Mouse (Mus musculus): ENCODE measurements around the gene Mkrn2.
"Not testable (repeated sequence)": the region's sequence is repeated elsewhere in the genome, so short reads cannot be mapped to it uniquely, and the experiment has no call there.

Gene Mkrn2

DNA sequence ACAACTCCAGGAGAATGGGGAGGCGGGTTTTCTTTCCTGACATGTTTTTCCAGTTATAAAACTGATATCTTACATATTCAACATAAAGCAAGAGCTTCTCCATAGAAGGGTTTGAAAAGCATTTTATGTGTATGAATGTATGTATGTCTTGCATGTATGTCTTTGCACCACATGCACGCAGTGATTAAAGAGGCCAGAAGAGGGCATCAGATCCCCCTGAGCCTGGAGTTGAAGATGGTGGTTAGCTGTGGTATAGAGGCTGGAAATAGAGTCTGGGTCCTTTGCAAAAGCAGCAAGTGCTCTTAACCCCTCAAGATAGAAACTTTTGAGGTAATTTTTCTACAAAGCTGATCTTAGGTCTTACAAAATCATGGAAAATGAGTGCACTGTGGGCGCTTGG, 7.4 kb downstream of the Mkrn2 start:
- DNase-seq (ENCODE audit: low spot score) = no peak

DNA sequence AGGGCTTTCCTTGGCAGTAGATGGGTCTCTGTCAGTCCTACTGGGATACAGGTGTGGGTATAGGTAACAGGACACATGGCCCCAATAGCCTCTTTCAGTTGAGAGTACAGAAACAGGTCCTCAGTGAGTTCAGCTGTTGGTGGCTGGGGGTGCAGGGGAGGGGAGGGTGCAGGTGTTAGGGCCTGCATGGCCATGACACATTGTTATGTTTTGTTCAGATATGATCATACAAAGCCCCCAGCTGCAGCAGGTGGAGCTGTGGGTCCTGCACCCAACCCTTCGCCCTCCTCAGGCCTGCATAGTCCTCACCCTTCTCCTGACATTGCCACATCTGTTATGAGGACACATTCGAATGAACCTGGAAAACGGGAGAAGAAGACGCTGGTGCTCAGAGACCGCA, 8.6 kb downstream of the Mkrn2 start:
- no peak for DNase-seq (ENCODE audit: low spot score)

DNA sequence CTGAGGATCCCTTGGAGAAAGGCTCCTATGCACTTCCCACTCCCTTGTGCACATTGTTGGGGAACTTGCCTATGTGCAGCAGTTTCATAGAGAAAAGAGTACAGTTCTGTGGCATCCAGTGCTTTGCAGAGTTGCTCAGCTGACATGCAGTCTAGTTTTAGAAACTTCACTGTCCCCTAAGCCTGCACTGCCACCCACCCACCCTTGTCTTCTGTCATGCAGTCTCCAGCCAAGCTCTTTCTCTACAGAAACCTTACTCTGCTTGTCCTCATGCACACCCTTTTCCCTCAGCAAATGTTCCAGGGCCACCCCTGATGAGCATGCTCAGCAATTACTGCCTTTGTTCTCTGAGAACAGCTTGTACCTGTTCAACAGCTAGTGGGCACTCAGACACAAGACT, 12.1 kb downstream of the Mkrn2 start:
- no peak for DNase-seq (ENCODE audit: low spot score)

DNA sequence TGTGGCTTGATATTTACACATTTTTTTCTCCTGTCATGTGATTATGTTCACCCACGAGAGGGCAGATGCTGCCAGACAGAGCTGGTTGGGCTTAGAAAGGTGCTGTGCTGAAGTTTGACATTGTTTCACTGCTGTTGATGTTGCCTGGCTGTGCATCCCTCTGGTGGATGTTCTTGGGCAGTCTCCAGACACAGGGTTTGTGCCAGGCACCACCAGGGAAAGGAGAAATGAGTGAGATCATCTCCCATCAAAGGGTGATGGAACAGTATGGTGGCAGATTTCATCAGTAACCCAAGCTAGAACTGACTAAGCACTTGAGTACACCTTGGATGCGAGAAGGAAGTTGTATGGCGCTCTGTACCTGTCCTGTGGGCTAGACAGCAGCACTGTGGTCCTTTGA, 14.3 kb downstream of the Mkrn2 start:
- DNase-seq (ENCODE audit: low spot score) = no peak

DNA sequence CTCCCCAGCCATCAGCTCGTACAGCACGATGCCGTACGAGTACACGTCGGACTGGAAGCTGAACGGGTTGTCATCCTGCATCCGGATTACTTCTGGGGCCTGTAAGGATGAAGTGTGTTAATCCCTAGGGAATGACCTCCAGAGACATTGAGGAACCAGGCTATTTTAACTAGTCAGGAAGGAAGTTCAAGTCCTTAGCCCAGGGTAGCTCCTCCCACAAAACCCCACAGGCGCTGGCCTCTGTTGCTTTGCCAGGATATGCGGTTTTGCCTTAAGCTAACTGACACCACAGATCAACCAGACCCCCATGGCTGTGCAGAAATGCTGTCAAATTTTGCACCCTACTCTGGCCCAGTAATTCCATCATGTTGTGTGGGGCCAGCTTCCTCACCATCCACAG, 18.1 kb downstream of the Mkrn2 start:
- DNase-seq (ENCODE audit: low spot score) = no peak

DNA sequence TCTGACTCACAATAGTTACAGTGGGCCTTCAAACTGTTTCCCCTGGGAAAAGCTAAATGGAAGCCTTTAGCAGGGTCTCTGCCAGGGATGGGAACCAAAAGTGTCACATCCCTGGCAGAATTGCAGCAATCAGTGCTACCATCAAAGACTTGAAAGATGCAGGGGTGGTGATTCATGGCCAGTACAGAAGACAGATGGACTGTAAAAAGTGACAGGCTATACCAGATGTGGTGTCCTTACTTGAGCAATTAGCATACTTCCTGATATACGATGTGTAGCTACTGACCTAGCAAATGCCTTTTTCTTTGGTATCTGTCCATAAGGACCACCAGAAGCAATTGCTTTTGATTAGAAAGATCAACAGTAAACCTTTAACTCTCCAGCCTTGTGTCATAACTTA, 19.2 kb downstream of the Mkrn2 start:
- DNase-seq (ENCODE audit: low spot score) = no peak

DNA sequence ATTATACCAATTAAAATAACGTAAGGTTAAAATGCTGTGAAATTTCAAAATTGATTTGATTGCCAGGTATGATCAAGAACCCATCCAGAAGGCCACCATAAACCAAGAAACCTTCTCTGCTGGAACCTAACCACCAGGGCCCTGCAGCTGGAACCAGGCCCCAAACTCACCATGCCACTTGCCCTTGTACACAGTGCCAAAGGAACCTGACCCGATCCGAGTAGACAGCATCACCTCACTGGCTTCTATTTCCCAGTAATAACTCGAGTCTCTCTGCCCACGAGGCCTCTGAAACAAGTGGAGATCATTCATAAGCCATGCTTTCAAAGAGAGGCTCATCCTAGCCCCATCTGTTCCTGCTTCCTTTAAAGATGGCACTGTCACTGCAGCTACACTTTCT, 24.4 kb downstream of the Mkrn2 start:
- no peak for DNase-seq (ENCODE audit: low spot score)

DNA sequence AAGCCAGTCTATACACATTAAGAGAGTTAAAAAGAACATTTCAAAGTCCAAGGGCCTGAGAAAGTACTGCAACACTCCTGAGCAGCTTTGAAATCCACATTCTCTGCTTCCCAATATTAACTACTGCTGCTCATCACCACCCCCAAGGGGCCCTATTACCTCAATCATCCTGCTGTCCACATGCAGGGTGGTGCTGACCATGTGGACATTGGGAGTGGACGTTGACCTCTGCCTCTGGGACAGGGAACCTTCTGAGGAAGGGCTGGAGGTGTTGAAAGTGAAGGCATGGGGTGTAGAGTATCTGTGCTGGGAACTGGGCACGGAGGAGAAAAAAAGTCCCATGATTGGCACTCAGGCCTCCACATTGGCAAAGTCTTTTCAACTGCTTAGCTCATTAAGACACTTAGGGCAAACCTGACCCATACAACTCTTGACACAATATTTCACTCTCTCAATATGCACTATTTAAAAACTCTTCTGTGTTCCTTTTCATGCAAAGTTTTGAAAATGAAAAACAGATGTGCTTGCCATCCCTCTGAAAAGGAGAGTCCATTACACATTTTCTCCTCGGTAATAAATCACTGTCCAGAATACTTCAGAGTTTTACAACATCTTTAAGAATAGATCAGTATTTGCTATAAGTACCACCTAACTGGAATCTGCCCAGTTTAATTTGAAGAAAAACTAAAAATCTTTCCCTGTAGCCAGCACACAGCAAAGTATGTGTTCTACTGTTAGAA, 29.5 kb downstream of the Mkrn2 start:
- no peak for DNase-seq (ENCODE audit: low spot score)

DNA sequence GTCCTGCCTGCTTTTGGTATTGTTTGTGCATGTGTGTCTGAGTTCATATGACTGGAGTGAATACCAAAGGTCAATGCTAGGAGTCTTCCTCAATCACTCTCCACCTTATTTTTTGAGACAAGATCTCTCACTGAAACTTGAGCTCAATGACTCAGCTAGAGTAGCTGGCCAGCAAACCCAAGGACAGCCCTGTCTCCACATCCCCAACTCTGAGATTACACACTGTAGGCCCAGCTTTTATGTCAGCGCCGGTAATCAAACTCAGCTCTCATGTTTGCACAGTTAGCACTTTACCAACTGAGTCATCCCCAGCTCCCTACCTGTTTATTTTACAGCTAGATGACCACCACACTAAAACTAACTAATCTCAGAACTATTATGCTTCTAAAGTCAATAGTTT, 32.3 kb downstream of the Mkrn2 start:
- DNase-seq (ENCODE audit: low spot score) = no peak

DNA sequence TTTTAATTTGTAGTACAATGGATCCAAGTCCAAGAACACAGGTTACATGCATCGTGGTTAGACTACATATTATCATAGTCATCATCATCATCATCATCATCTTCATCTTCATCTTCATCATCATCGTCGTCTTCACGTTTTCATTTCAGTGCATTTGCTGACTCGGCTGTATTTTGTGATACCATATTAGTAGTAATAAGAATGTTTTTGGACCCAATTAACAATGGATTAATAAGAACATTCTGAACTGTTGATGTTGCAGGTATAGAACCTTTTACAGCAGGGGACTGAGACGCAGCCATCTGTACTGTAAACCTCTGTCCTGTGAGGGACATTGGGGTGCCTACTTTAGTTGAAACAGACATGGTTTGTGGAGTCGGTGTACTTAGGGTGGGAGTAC, 36.5 kb downstream of the Mkrn2 start:
- DNase-seq (ENCODE audit: low spot score) = not testable (repeated sequence)

DNA sequence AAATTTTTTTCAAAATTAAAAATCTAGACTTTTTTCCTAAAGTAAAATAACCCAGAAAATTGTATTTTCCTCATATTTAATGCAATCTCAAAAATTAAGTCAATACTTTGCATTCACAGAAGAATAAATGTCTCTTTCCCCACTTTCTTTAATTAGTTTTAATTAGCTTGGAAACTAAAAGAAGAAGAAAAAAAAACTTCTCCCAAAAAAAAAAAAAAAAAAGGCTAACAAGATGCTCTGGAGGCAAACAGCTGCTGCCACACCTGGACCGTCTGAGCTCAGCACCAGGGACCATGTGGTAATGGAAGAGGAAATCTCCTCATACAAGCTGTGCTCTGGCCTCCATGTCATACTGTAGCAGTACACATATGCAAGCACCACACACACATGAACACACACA, 41.6 kb downstream of the Mkrn2 start:
- no peak for DNase-seq (ENCODE audit: low spot score)

DNA sequence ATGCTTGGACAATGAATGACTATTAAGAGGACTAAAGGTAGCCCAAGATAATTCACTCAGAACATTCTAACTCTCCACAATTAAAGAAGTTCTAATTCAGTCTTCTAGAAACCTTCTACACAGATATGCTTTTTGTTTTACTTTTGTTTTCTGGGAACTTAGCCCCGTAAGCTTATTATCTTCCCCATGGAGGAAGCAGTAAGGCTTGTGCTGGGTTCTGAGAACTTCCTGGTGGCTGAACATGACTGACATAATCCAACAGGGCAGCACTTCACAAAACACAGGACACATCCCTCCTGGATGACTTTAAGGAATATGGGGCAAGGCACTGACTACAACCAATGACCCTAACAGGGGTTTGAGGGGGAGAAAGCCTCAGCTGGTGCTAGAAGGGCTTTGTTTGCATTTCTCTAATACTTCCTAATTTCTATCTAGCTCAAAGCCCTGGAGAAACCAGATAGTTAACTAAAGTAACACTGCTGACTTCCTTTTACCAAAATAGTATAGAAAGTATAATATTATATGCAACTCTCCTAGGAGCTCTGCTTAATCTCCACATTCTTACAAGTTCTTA, 48.2 kb downstream of the Mkrn2 start:
- DNase-seq (ENCODE audit: low spot score) = no peak

DNA sequence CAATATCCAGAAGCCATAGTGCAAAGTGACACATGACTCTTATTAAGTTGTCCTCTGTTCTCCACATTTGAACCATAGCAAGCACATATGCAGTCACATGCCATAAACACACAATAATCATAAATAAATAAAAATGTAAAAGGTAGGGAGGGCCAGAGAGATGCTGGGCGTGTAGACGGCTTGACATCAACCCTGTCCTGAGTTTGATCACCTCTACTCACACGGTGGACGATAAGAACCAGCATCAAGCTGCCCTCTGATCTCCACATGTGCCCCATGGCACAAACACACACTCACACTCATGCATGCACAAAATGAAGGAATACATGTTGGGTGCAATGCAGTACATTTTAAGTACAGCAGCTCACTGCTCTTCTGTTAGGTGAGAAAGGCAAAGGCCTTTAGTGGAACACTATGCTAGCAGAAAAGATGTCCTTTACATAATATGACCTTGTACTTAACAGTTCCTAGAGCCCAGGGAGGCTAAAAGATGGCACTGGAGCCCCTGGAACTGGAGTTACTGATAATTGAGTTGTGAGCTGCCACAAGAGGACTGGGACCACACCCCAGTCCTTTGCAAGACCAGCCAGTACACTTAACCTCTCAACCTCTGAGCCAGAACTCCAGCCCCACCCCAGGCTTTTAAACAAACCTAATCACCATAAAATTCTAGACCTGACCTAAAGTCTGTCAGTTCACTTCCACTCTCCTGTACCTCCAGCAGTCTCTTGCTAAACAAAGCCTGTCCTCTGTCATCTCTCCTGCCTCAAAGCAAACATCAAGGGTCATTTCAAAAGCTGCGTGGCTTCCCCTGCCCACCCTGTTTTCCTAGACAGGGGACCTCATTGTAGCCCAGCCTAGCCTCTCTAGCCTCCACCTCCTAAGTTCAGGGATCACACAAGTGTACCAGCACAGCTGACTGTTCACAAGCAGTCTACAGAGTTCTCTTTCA, 49.0 kb downstream of the Mkrn2 start:
- no peak for DNase-seq (ENCODE audit: low spot score)

DNA sequence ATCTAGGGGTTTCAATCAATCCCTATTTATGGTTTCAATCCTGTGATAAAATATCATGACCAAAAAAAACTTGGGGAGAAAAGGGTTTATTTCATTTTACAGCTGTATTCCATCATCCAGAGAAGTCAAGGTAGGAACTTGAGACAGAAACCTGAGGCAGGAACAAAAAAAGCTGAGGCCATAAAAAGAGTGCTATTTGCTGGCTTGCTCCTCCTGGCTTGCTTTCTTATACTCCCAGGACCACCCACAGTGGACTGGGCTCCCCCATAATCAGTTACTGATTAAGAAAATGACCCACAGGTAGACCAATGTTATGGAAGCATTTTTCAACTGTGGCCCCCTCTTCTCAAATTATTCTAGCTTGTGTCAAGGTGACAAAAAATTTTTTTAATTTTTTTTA, 50.0 kb downstream of the Mkrn2 start:
- no peak for DNase-seq (ENCODE audit: low spot score)

DNA sequence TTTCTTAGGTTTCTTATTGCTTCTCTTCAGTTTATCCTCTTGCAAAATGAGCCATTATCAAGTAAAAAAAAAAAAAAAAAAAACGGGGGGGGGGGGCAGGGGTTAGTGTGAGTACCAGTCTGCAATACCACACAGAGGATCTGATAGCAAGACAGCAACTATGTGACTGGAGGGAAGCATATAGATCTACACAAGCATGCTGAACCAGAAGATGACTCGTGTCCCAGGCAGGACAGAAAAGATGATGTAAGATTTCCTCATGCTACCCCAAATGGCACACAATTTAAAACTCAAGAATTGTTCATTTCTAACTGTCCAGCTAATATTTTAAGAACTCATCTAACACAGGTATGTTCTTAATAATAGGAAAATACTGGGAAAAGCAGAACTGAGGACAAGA, 52.2 kb downstream of the Mkrn2 start:
- no peak for DNase-seq (ENCODE audit: low spot score)

DNA sequence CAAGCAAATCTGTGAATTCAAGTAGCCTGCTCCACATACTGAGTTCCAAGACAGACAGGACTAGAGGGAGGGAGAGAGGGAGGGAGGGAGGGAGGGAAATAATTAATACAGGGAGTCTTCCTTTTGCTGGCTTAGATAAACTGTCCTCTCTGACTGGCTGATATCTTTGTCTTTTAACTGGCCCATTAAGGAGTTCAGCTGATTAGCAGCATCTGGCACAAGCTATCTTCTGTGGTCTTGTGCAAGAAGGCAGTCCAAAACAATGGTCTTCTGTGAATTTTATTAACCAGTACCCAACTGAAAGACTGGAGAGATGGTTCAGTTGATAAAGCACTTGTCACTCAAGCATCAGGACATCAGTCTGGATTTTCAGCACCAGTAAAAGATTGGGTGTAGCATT, 57.1 kb downstream of the Mkrn2 start:
- no peak for DNase-seq (ENCODE audit: low spot score)

DNA sequence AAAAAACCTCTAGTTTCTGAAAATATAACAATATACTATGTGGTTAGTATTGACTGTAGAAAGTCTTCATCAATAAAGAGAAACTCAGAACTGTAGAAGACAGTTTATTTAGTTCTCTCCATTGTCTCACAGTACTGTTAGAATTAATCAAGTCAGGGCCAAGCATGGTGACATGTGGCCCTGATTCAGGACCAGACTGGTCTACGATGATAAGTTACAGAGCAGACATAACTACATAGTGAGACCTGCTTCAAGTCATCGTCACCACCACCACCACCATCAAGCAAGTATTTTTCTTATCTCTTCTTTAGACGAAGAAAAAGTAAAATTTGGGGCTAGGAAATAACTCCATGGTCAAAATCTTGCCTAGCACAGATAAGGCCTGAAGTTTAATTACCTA, 62.6 kb downstream of the Mkrn2 start:
- DNase-seq (ENCODE audit: low spot score) = no peak

DNA sequence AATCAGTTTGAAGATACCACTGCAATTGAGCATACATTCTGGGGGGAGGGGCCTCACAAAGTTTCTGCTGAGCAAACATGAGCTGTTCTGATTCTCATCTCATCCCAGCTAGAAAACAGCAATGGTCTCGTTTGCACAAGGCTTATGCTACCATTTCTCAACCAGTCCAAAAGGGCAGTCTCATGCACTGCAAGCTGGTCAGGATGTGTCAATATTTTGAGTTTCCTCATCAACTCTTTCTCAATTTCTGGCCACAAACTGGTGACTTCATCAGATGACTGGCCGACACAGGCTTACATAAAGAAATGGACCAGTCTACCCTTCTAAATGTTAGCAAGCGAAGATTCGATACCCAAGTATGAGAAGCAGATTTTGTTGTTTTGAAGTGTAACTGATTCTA, 64.9 kb downstream of the Mkrn2 start:
- no peak for DNase-seq (ENCODE audit: low spot score)

Data from ovary, adult 18-20 months (tissue).